Mouse (Mus musculus) G1E-ER4 (cell line): ENCODE measurements around the gene Ginm1. TPM values are rescaled to one million over a fixed set of nuclear protein-coding genes. Genes with fewer than 3 reads are reported as not detected.

Experiments used
- GATA1 ChIP-seq: IDR thresholded peaks from one replicate; pipeline ENCODE4 v1.8.0; 2012; ENCODE audit warnings: low read length, inconsistent platforms
- polyA plus RNA-seq: library from polyadenylated mRNA; stranded (reverse); fragments of >175 nt; gene quantifications from 2 replicates; pipeline ENCODE4 v1.2.3, GENCODE M21; 2012

Gene Ginm1
- polyA plus RNA-seq, 1 experiment: 11.0 TPM

DNA sequence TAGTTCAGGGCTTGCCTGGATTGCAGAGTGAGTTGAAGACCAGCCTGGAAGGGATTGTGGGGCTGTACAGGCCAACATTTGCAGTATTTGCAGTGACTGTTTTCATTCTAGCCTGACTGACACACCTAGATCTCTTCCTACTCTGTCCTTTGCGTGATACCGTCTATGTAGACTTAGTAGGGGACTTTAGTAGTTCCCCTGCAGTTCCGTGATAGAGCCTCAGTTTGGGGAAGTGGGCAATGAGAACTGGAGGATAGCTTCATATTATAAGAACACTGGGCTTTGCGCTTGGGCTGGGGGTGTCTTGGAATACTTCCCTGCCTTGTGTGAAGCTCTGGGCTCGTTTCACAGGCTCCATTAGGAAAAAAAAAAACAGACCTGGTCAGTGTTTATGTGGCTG lies 27.5 kb upstream of the Ginm1 start:
- no peak for TF ChIP-seq GATA1

- no peak for TF ChIP-seq GATA1
Measured at GRCm38 (mm10) chr10:7819603-7820002, 27.0 kb upstream of the Ginm1 start.

GRCm38 (mm10) chr10:7819156-7819555 lies 26.5 kb upstream of the Ginm1 start:
- no peak for TF ChIP-seq GATA1

GRCm38 (mm10) chr10:7818676-7819075 lies 26.1 kb upstream of the Ginm1 start:
- TF ChIP-seq GATA1: no peak

- no peak for TF ChIP-seq GATA1
Measured at GRCm38 (mm10) chr10:7816476-7816875, 23.9 kb upstream of the Ginm1 start.

DNA sequence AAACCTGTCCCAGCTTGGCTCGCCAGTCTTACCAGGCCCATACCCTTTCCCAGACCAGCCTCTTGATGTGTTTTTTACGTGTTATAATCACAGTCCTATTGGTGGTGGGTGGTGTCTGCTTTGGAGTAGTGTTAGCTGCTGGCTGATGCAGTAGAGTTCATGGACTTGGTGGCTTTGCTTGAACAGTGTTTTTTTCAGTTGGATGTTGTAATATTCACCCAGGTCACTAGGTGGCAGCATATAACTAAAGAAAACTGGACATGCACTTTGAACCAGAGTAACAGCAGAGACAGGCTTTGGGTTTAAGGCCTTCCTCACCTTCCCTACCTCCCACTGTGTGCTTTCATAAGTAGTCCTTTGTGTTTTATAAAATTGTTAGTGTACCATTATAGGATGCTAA lies 17.3 kb upstream of the Ginm1 start:
- no peak for TF ChIP-seq GATA1

DNA sequence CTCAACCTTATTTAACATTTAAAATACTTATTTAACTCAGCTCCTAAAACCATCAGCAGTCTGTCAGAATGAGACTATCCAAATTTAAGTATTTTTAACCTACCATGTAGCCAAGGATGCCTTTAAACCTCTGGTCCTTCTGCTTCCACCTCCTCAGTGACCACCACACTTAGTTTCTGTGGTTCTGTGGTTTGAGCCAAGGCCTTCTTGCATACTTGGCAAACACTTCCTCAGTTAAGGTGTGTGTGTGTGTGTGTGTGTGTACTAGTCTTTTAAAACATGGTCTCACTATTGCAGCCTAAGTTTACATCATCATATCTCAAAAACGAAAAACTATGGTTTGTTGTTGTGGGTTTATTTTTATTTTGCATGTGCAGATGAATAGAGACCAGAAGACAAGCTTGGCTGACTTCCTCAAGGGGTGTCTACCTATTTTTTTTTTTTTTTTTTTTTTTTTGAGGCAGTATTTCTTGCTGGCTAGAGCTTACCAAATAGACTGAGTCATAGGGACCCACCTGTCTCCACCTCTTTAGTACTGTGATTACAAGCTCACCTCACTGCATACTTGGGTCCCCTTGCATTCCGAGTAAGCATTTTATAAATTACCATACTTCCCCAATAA lies 10.0 kb upstream of the Ginm1 start:
- no peak for TF ChIP-seq GATA1

DNA sequence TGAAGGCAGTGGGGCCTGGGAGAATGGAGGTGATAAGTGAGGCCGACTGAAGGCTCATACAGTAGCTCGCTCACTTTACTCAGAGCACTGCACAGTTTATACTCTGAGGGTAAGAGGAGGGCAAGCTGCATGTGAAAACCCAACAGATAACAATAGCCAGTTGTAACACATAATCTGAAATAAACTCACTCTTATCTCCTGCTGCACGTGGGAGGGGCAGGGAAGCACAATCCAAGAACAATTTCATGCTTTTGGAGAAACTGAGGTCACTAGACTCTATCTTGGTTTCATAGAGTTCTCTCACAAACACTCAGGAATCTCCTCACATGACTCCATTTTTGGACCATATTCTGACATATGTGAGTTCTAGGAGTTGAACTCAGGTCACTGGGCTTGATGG lies 8.6 kb upstream of the Ginm1 start:
- TF ChIP-seq GATA1: no peak

DNA sequence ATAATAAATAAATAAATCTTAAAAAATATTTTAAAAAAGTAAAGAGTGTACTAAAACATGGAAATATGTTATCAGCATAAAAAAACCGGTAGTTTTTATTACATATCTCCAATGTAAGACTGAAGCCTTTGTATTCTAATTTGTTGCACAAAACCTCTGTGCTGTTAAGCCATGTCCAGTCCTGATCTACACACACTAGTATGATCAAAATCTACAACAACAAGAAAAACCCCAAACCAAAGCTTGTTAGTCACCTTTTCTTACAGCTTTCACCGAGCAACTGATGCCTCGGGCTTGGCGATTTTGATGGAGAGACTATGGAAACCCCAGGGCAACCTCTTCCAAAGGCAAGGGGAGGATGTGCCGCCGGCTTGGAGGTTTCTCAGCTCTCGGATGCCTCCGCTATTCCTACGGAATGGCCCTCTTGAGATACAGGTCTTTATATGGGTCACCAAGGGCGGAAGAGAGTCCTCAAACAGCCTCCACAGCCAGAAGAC lies 322 bp downstream of the Ginm1 start:
- no peak for TF ChIP-seq GATA1

DNA sequence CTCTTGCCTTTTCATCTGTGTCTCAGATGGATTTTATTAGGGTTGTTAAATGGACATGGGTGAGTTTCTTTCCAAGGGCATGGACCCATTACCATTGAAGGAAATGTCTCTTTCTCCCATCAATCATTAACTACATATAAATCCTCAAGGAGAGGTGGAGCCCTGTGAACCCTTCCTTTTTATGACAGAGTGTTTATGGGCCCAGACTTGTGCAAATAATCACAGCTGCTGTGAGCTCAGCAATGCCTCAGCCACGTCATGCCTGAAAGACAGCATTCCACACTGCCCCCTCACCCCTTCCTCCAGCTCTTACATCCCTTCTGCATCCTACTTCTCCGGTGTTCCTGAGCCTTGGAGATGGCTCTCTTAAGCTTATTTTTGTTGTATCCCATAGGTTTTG lies 5.3 kb downstream of the Ginm1 start:
- no peak for TF ChIP-seq GATA1

DNA sequence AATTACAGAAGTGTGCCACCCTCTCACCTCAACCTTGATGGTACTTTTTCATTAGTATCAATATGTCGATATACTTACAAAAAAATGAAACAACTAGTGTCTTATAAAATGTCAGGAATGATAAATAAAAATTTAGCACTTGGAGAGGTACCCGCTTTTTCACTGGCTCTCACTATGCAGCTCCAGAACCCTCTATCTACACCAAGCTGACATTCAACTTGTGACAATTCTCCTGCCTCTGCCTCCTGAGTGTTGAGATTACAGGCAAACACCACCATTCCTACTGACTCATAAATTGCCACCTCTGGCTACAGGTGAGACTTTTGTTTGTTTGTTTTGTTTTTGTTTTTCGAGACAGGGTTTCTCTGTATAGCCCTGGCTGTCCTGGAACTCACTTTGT lies 11.4 kb downstream of the Ginm1 start:
- no peak for TF ChIP-seq GATA1

GRCm38 (mm10) chr10:7780238-7781176 lies 12.1 kb downstream of the Ginm1 start:
- TF ChIP-seq GATA1: no peak

- no peak for TF ChIP-seq GATA1
Measured at GRCm38 (mm10) chr10:7779751-7780237, 12.8 kb downstream of the Ginm1 start.

- TF ChIP-seq GATA1: no peak
Measured at GRCm38 (mm10) chr10:7778361-7778760, 14.3 kb downstream of the Ginm1 start.

DNA sequence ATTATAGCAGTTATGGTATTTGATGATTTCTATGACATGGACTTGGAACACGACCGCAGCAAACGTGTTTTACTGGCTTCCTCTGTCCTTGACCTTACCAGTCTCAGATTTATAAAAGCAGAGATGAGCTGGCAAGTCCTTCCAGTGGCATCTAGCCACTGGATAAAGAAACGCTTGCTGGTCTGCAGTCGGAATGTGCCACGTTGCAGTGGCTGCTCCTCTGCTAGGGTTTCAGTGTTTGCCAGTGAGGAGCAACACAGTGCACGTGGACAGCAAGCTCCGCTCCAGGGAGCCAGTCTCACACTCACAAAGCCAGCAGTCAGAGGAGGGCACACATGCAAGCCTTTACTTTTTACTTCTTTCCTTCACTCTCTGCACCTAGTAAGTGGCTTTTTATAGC lies 17.2 kb downstream of the Ginm1 start:
- TF ChIP-seq GATA1: no peak

- no peak for TF ChIP-seq GATA1
Measured at GRCm38 (mm10) chr10:7772769-7773168, 19.9 kb downstream of the Ginm1 start.
